ENCODE assay signal across 8 mouse cellular contexts in the genomic region with DNA sequence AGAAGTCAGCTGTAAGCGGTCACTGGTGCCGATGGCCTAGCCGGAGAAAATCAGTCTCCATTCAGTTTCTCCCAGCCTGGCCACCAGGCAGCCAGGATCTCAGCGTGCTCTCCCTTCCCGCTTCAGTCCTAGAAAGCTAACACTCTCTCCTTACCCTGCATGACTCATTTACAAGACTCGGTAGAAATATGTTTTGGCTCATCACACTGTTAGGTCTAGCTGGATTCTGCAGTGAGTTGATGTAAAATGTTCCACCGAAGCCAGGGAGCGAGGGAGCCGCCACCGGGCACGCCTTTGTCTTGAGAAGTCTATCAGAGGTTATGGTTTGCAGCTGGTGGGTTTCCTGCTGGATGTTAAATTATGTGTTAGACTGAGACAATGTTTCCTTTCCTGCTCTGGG.
DNase-seq lines count a peak whose midpoint lies in the region; ATAC-seq and TF ChIP-seq lines count a peak whose summit lies in the region.

No protein-coding gene starts in this region.

- H3K4me2 ChIP-seq in hindbrain, embryonic 13.5 days = no peak overlapping the region
- H3K4me2 ChIP-seq in hindbrain, embryonic 11.5 days (replicated peaks; ENCODE audit: low read depth, low read length) = no peak overlapping the region
- peak overlapping the region; percentile 22 for H3K4me2 ChIP-seq in limb, embryonic 15.5 days
- no peak overlapping the region for H3K4me2 ChIP-seq in midbrain, embryonic 13.5 days (replicated peaks)

- H3K27ac ChIP-seq in hindbrain, embryonic 13.5 days = peak overlapping the region; percentile 58
- no peak overlapping the region for H3K27ac ChIP-seq in hindbrain, embryonic 11.5 days (ENCODE audit: low read depth, low read length)
- H3K27ac ChIP-seq in embryonic fibroblast, embryonic 13.5 days (ENCODE audit: insufficient read depth, low read length) = peak overlapping the region; percentile 13
- H3K27ac ChIP-seq in limb, embryonic 15.5 days = peak overlapping the region; percentile 85
- no peak overlapping the region for H3K27ac ChIP-seq in midbrain, embryonic 13.5 days

- 81% methylated on average over 11 of the region's 11 CpGs for WGBS in hindbrain, embryonic 13.5 days
- WGBS in hindbrain, embryonic 11.5 days = 75% methylated on average over 11 of the region's 11 CpGs
- WGBS in limb, embryonic 15.5 days = 19% methylated on average over 11 of the region's 11 CpGs
- WGBS in midbrain, embryonic 13.5 days = 88% methylated on average over 11 of the region's 11 CpGs

- TF ChIP-seq CTCF in embryonic fibroblast, embryonic 13.5 days (IDR thresholded peaks at IDR 0.05; ENCODE audit: borderline replicate concordance, insufficient read depth, low read length) = no peak

- H3K4me1 ChIP-seq in hindbrain, embryonic 13.5 days (replicated peaks) = peaks cover 28% of the 10 kb centered on the region
- H3K4me1 ChIP-seq in hindbrain, embryonic 11.5 days (replicated peaks; ENCODE audit: control insufficient read depth, insufficient read depth, low read length) = no peaks in the 10 kb centered on the region; the same call in none of the 2 replicates
- peaks cover 8% of the 10 kb centered on the region for H3K4me1 ChIP-seq in embryonic fibroblast, embryonic 13.5 days (ENCODE audit: control insufficient read depth, insufficient read depth, low read length)
- H3K4me1 ChIP-seq in limb, embryonic 15.5 days = peaks cover 48% of the 10 kb centered on the region
- peaks cover 13% of the 10 kb centered on the region; the same call in 1 of the 2 replicates for H3K4me1 ChIP-seq in midbrain, embryonic 13.5 days (replicated peaks)

- no peaks in the 10 kb centered on the region for H3K9me3 ChIP-seq in hindbrain, embryonic 13.5 days
- no peaks in the 10 kb centered on the region for H3K9me3 ChIP-seq in hindbrain, embryonic 11.5 days (ENCODE audit: control insufficient read depth, low read length)
- H3K9me3 ChIP-seq in limb, embryonic 15.5 days = no peaks in the 10 kb centered on the region
- H3K9me3 ChIP-seq in midbrain, embryonic 13.5 days = no peaks in the 10 kb centered on the region

- no peak overlapping the region for H3K9ac ChIP-seq in hindbrain, embryonic 13.5 days
- H3K9ac ChIP-seq in hindbrain, embryonic 11.5 days (ENCODE audit: low read depth, low read length) = no peak overlapping the region
- H3K9ac ChIP-seq in limb, embryonic 15.5 days = no peak overlapping the region
- no peak overlapping the region for H3K9ac ChIP-seq in midbrain, embryonic 13.5 days (replicated peaks)

- no peak overlapping the region for H3K4me3 ChIP-seq in hindbrain, embryonic 13.5 days
- no peak overlapping the region for H3K4me3 ChIP-seq in hindbrain, embryonic 11.5 days (ENCODE audit: low read depth, low read length)
- H3K4me3 ChIP-seq in embryonic fibroblast, embryonic 13.5 days (ENCODE audit: insufficient read depth, low read length) = no peak overlapping the region
- no peak overlapping the region; the same call in 1 of the 2 replicates for H3K4me3 ChIP-seq in limb, embryonic 15.5 days
- H3K4me3 ChIP-seq in midbrain, embryonic 13.5 days (replicated peaks) = no peak overlapping the region

- DNase-seq in hindbrain, embryonic 11.5 days (ENCODE audit: low spot score) = no peak
- peak; percentile 72 to 75 for DNase-seq in heart, postnatal 10 days
- DNase-seq in urinary bladder, postnatal 4 days (ENCODE audit: low spot score in 2 of 2) = peak; percentile 69 to 71
- no peak for DNase-seq in spleen, adult 18-20 months

- no peak for TF ChIP-seq POLR2A in embryonic fibroblast, embryonic 13.5 days (IDR thresholded peaks at IDR 0.05; ENCODE audit: low read depth, low read length)

- intact Hi-C loops in heart, postnatal 10 days (cut with DNase I) = no loop called here

- H3K27me3 ChIP-seq in hindbrain, embryonic 13.5 days = no peaks in the 10 kb centered on the region
- no peaks in the 10 kb centered on the region for H3K27me3 ChIP-seq in hindbrain, embryonic 11.5 days (ENCODE audit: control insufficient read depth, insufficient read depth, low read length)
- no peaks in the 10 kb centered on the region for H3K27me3 ChIP-seq in limb, embryonic 15.5 days
- H3K27me3 ChIP-seq in midbrain, embryonic 13.5 days = no peaks in the 10 kb centered on the region

- no peak for ATAC-seq in hindbrain, embryonic 13.5 days (ENCODE audit: low FRiP score)
- ATAC-seq in hindbrain, embryonic 11.5 days (ENCODE audit: low FRiP score) = no peak
- peak; percentile 86 for ATAC-seq in limb, embryonic 15.5 days (ENCODE audit: insufficient number of reproducible peaks, low FRiP score, low TSS enrichment, low read depth)
- no peak for ATAC-seq in midbrain, embryonic 13.5 days

- peaks cover 24% of the 10 kb centered on the region for H3K36me3 ChIP-seq in hindbrain, embryonic 13.5 days
- no peaks in the 10 kb centered on the region for H3K36me3 ChIP-seq in hindbrain, embryonic 11.5 days (ENCODE audit: control insufficient read depth, insufficient read depth, low read length)
- H3K36me3 ChIP-seq in limb, embryonic 15.5 days = peaks cover 26% of the 10 kb centered on the region
- H3K36me3 ChIP-seq in midbrain, embryonic 13.5 days = peaks cover 24% of the 10 kb centered on the region

Comparison
In these comparisons a context has a peak if more than half of its experiments do, and no peak if none do; other contexts are left out.
1. H3K27ac ChIP-seq: peak in hindbrain, embryonic 13.5 days (single experiment), embryonic fibroblast, embryonic 13.5 days (single experiment) and limb, embryonic 15.5 days (single experiment); none in hindbrain, embryonic 11.5 days (single experiment) and midbrain, embryonic 13.5 days (single experiment).
2. DNase-seq: peak in heart, postnatal 10 days (2 of 2) and urinary bladder, postnatal 4 days (2 of 2); none in hindbrain, embryonic 11.5 days (single experiment) and spleen, adult 18-20 months (0 of 2).